Mouse (Mus musculus) induced T-regulatory cell, adult 2 months (primary cell): Measurements from ENCODE around the gene Slain2.
"Not testable (repeated sequence)": the region's sequence is repeated elsewhere in the genome, so short reads cannot be mapped to it uniquely, and the experiment has no call there.

ENCODE experiments used
- DNase-seq: peaks from one replicate; pipeline ENCODE4 v3.0.0-alpha.2; 2012; ENCODE audit warnings: low read depth

Slain2 gene

GRCm38 (mm10) chr5:72950252-72950651 is 36.1 kb downstream of the Slain2 start:
- no peak for DNase-seq

GRCm38 (mm10) chr5:72953996-72954604 is 40.0 kb downstream of the Slain2 start:
- DNase-seq = no peak

- no peak for DNase-seq
Observed at GRCm38 (mm10) chr5:72957281-72957680, 43.2 kb downstream of the Slain2 start.

GRCm38 (mm10) chr5:72960096-72960495 is 46.0 kb downstream of the Slain2 start:
- DNase-seq = no peak

- DNase-seq = no peak
Observed at GRCm38 (mm10) chr5:72965706-72966105, 51.6 kb downstream of the Slain2 start.

- no peak for DNase-seq
Observed at GRCm38 (mm10) chr5:72972435-72972834, 58.3 kb downstream of the Slain2 start.

- no peak for DNase-seq
Observed at GRCm38 (mm10) chr5:72972934-72973333, 58.8 kb downstream of the Slain2 start.

- DNase-seq = no peak
Observed at GRCm38 (mm10) chr5:72974602-72975001, 60.5 kb downstream of the Slain2 start, which contains the start of gene Gm10135. TSS of gene Gm10135 (minus strand) at chr5:72974702.

GRCm38 (mm10) chr5:72975996-72976395 is 61.9 kb downstream of the Slain2 start:
- DNase-seq = no peak

GRCm38 (mm10) chr5:72976539-72976938 is 62.4 kb downstream of the Slain2 start:
- DNase-seq = no peak

GRCm38 (mm10) chr5:72984091-72984490 is 70.0 kb downstream of the Slain2 start:
- peak; percentile 70 for DNase-seq

GRCm38 (mm10) chr5:72987786-72988185 is 73.7 kb downstream of the Slain2 start:
- no peak for DNase-seq

- DNase-seq = no peak
Observed at GRCm38 (mm10) chr5:72989756-72990155, 75.7 kb downstream of the Slain2 start.

- DNase-seq = no peak
Observed at GRCm38 (mm10) chr5:72992474-72992873, 78.4 kb downstream of the Slain2 start.

- no peak for DNase-seq
Observed at GRCm38 (mm10) chr5:72994424-72994823, 80.3 kb downstream of the Slain2 start.

GRCm38 (mm10) chr5:72994928-72995327 is 80.8 kb downstream of the Slain2 start:
- no peak for DNase-seq

GRCm38 (mm10) chr5:72995379-72995778 is 81.3 kb downstream of the Slain2 start:
- no peak for DNase-seq

GRCm38 (mm10) chr5:72998546-72998945 is 84.4 kb downstream of the Slain2 start:
- not testable (repeated sequence) for DNase-seq

GRCm38 (mm10) chr5:73004046-73004445 is 89.9 kb downstream of the Slain2 start:
- DNase-seq = no peak

GRCm38 (mm10) chr5:73006784-73007581 is 92.9 kb downstream of the Slain2 start, which contains the start of gene Slc10a4:
TSS of gene Slc10a4 (plus strand) at chr5:73006883.
- no peak for DNase-seq

GRCm38 (mm10) chr5:73007582-73007959 is 93.5 kb downstream of the Slain2 start:
- DNase-seq = no peak

GRCm38 (mm10) chr5:73008230-73008629 is 94.1 kb downstream of the Slain2 start:
- peak; percentile 43 for DNase-seq

GRCm38 (mm10) chr5:73011806-73012205 is 97.7 kb downstream of the Slain2 start:
- not testable (repeated sequence) for DNase-seq
